Mouse (Mus musculus): Measurements from ENCODE around the gene Rab5a.

DNA sequence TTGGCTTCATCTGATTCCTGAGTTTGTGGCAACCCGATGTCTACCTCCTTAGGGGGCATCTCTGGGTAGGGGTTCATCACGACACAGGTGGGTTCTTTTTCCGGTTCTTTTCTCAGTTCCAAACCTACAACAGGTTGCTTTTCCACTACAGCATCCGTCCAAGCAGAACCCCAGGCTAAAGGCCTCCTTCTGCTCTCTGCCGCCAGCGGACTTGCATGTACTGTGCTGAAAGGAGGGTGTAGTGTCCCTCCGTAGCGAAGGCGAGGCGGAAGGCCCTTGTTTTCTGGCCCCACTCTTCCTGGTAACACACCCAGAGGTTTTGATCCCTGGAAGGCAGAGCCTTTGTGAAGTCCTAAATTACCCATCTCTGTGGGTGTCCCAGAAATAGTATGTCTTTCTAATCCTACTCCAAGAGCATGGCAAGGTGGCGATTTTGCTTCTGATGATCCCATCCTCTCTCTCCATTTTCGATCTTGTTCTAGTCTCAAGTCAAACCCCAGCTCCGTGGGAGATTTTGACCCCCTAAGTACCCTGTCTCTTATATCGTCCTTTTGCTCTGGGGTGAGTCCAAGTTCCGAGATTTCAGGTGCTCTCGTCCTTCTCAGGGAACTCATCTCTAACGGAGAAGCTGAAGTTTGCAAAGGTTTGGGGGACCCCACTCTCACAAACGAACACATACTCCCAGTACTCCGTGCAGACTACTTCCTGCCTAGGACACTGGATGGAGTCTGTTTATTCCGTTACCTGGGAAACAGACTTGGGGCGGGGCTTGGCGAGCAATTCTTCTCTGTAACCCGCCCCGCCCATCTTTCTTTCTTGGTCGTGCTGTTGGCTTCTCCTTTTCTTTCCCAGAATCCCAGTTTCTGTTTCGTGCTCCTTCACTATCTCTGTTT, 16.2 kb upstream of the Rab5a start, which contains the start of gene Efhb:
- TF ChIP-seq HCFC1 (IDR thresholded peaks at IDR 0.05; ENCODE audit: borderline replicate concordance, insufficient read depth, low read length): no peak
- TF ChIP-seq ZNF384 (IDR thresholded peaks at IDR 0.05; ENCODE audit: low read depth, low read length): no peak
- no peak for TF ChIP-seq ZC3H11A (IDR thresholded peaks at IDR 0.05; ENCODE audit: borderline replicate concordance, low read depth, low read length)
